Mouse (Mus musculus): ENCODE data around the gene Uqcc3. TPM values are rescaled to one million over a fixed set of nuclear protein-coding genes. Genes with fewer than 3 reads are reported as not detected.
"Not testable (repeated sequence)": the region's sequence is repeated elsewhere in the genome, so short reads cannot be mapped to it uniquely, and the experiment has no call there.

The Uqcc3 gene
- total and polyA plus RNA-seq, 2 experiments from 2014 or later, result 26.5 to 65.0 TPM

DNA sequence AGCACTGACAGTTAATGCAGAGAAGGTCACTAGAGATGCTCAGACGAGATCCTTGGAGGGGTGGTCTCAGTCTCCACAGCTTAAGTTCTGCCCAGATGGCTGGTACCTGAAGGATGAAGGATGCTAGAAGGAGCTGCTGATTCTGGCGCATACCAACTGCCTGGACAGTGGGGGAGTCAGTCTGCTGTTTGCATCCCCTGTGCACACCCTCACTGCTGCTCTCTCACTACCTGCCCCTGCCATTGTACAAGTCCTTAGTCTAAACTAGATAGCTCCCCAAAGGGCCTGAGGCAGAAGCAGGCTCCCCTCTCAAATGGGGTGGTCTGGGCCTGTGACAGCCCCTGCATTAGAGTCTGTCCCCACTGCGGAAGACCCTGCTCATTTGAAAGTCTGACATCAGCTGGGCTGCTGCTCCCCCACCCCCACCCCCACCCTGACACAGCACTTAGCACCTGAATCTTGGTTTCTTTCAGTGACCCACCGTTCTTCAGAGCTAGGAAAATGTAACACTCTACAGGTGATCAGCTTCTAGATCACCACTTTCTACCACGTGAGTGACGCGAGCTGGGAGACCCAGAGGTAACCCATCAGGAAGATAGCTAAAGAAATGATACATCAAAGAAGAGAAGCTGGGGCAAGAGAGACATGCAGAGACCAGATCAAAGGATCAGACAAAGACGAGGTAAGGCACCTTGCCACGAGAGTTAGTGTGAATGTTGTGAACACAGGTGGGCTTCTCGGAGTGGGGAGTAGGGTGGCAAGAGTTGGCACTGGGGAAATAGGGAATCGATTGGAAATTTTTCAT, 41.4 kb downstream of the Uqcc3 start, which contains the start of gene Gng3:
Gene Gng3 (minus strand): TSS at position 92 of the 805 bp plus-strand sequence.
- H3K4me2 ChIP-seq (ENCODE audit: low read depth, low read length, poor library complexity, severe bottlenecking), result peak within 1 kb of the TSS; percentile 85
- H3K4me1 ChIP-seq (ENCODE audit: insufficient read depth, low read length), result peaks cover 9% of the 10 kb centered on the region
- TF ChIP-seq CTCF (IDR thresholded peaks at IDR 0.05), result no peak; the same call in 1 of the 2 replicates
- peak; percentile 95 for DNase-seq (ENCODE audit: low spot score)
- peaks cover 9% of the 10 kb centered on the region for H3K36me3 ChIP-seq (ENCODE audit: insufficient read depth, low read length)
- peak within 1 kb of the TSS; percentile 96 for H3K27ac ChIP-seq (ENCODE audit: low read depth, low read length)
- H3K9me3 ChIP-seq (ENCODE audit: low read length), result no peaks in the 10 kb centered on the region
- ATAC-seq (ENCODE audit: low FRiP score), result peak; percentile 85
- peak within 1 kb of the TSS; percentile 87 for H3K9ac ChIP-seq (replicated peaks; ENCODE audit: low read length, poor library complexity, severe bottlenecking)
- no peaks in the 10 kb centered on the region for H3K27me3 ChIP-seq (ENCODE audit: insufficient read depth, low read length)
- 20% methylated on average over 11 of the region's 11 CpGs for WGBS
- H3K4me3 ChIP-seq (ENCODE audit: low read depth, low read length), result peak within 1 kb of the TSS; percentile 68

DNA sequence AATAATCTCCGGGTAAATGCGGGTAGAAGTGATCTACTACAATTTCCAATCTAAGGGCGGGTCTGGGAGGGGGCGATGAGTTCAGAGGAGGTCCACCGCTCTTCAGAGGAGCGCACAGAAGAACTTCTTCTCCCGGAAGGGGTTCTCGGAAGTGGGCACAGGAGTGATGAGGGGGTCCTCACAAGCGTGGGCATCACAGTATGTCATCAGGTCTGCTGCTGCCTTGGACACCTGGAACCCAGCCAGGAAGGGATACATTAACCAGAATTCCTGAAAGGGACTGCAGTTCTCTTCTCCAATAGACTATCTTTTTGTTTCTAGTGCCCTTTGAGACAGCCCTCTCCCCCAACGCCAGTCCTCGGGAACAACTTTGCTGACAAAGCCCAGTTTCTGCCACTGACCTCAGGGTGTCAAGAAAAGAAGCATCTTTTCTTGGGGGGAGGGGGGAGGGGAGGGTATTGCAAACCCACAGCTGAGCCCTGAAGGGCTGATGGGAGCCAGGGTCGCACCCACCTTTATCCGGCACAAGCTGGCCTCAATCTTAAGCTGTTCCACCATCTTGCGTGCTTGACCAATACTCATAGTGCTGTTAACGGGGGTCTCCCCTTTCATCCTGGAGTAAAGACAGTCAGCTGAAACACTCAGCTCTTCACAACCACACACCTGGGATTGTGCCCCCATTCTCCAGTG, 42.5 kb downstream of the Uqcc3 start:
- peak overlapping the region; percentile 96 for H3K27ac ChIP-seq (ENCODE audit: low read depth, low read length)
- H3K4me3 ChIP-seq (ENCODE audit: low read depth, low read length), result peak overlapping the region; percentile 68
- peak overlapping the region; percentile 85 for H3K4me2 ChIP-seq (ENCODE audit: low read depth, low read length, poor library complexity, severe bottlenecking)
- H3K36me3 ChIP-seq (ENCODE audit: insufficient read depth, low read length), result peaks cover 10% of the 10 kb centered on the region
- H3K4me1 ChIP-seq (ENCODE audit: insufficient read depth, low read length), result peaks cover 9% of the 10 kb centered on the region
- H3K9me3 ChIP-seq (ENCODE audit: low read length), result no peaks in the 10 kb centered on the region
- DNase-seq (ENCODE audit: low spot score) (peak; percentile 63), ATAC-seq (ENCODE audit: low FRiP score) (0 out of 2 replicates have a peak, but pooled peaks have one; percentile 8)
- no peaks in the 10 kb centered on the region for H3K27me3 ChIP-seq (ENCODE audit: insufficient read depth, low read length)
- peak overlapping the region; percentile 87 for H3K9ac ChIP-seq (replicated peaks; ENCODE audit: low read length, poor library complexity, severe bottlenecking)
- TF ChIP-seq CTCF (IDR thresholded peaks at IDR 0.05), result no peak
- WGBS, result 4% methylated on average over 15 of the region's 15 CpGs

DNA sequence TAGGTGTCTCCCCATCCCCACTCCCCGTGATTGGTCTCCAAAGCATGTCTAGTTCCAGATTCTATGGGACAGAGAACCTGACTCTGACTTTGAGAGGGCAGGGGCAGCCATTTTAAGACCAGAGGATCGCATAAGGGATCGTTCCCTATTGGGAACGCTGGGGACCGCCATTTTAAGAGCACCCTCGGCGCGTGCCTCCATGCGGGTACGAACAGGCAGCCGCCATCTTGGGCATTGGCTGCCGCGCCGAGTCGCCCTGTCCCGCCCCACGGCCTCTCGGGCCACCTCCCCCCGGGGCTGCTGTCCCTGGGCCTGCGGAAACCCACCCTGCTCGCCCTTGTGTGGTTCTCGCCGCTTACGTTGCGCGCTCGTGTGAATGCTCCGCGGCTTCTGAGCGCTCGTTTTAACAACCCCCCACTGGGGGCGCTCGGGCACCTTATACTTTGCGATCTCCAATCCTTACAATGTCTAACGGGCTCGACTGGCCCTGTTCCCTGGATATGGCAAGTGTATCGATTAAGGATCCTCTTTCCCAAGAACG, 43.4 kb downstream of the Uqcc3 start, which contains the start of gene Bscl2:
Gene Bscl2 (plus strand): TSS at position 217 of the 541 bp plus-strand sequence.
- peak; percentile 74 for ATAC-seq (ENCODE audit: low FRiP score)
- Histone ChIP-seq H3K4me1 (ENCODE audit: insufficient read depth, low read length) (peaks cover 9% of the 10 kb centered on the region), H3K36me3 (ENCODE audit: insufficient read depth, low read length) (peaks cover 13% of the 10 kb centered on the region), H3K4me3 (ENCODE audit: low read depth, low read length) (peak within 1 kb of the TSS; percentile 68), H3K4me2 (ENCODE audit: low read depth, low read length, poor library complexity, severe bottlenecking) (peak within 1 kb of the TSS; percentile 85), H3K27me3 (ENCODE audit: insufficient read depth, low read length) (no peaks in the 10 kb centered on the region), H3K27ac (ENCODE audit: low read depth, low read length) (peak within 1 kb of the TSS; percentile 96), H3K9me3 (ENCODE audit: low read length) (no peaks in the 10 kb centered on the region), H3K9ac (replicated peaks; ENCODE audit: low read length, poor library complexity, severe bottlenecking) (peak within 1 kb of the TSS; percentile 87)
- peak; percentile 71 for TF ChIP-seq CTCF (IDR thresholded peaks at IDR 0.05)
- peak; percentile 92 for DNase-seq (ENCODE audit: low spot score)
- under 1% methylated on average over 38 of the region's 38 CpGs for WGBS

DNA sequence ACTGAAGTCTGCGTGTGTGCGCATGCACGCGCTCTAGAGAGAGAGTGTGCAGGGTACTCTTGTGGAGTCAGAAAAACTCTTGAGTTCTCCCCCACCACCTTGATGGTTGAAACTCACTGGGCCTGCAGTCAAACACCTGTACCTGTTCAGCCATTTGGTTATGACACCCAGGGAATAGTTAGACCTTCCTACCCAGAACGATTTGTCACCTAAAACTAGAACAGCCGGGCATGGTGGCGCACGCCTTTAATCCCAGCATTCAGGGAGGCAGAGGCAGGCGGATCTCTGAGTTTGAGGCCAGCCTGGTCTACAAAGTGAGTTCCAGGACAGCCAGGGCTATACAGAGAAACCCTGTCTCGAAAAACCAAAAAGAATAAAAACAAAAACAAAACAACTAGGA, 44.4 kb downstream of the Uqcc3 start:
- not testable (repeated sequence) for H3K4me3 ChIP-seq (ENCODE audit: low read depth, low read length); ATAC-seq (ENCODE audit: low FRiP score)
- 96% methylated on average over 10 of the region's 10 CpGs for WGBS

DNA sequence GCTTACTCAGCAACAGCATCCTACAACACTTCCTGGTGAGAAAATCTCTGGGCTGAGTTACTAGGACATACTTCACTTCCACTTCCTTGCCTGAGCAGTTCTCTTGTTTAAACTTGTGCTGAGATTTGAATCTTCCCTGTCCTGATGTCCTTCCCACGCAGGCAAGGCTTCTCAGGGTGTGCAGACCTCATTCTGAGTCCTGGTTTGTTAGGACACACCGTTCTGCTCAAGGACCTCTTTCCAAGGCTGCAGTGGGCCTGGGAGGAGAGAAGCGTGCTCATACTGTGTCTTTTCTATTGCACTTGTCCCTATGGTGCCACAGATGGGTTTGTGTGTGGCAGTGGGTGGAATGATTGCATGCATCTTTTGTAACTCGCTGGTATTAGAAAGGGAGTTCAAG, 47.8 kb downstream of the Uqcc3 start:
- Histone ChIP-seq H3K9me3 (ENCODE audit: low read length) (no peaks in the 10 kb centered on the region), H3K27me3 (ENCODE audit: insufficient read depth, low read length) (no peaks in the 10 kb centered on the region), H3K4me2 (ENCODE audit: low read depth, low read length, poor library complexity, severe bottlenecking) (no peak overlapping the region), H3K9ac (replicated peaks; ENCODE audit: low read length, poor library complexity, severe bottlenecking) (no peak overlapping the region), H3K4me1 (ENCODE audit: insufficient read depth, low read length) (no peaks in the 10 kb centered on the region), H3K27ac (ENCODE audit: low read depth, low read length) (no peak overlapping the region), H3K36me3 (ENCODE audit: insufficient read depth, low read length) (peaks cover 52% of the 10 kb centered on the region), H3K4me3 (ENCODE audit: low read depth, low read length) (no peak overlapping the region)
- ATAC-seq (ENCODE audit: low FRiP score) (no peak), DNase-seq (ENCODE audit: low spot score) (no peak)
- TF ChIP-seq CTCF (IDR thresholded peaks at IDR 0.05), result no peak
- 92% methylated on average over 4 of the region's 4 CpGs for whole genome bisulfite sequencing

More for the DNA sequence above, 44.4 kb downstream of the Uqcc3 start:
- not testable (repeated sequence) for H3K4me1 ChIP-seq (ENCODE audit: insufficient read depth, low read length); H3K9me3 ChIP-seq (ENCODE audit: low read length); H3K27me3 ChIP-seq (ENCODE audit: insufficient read depth, low read length); DNase-seq (ENCODE audit: low spot score); H3K9ac ChIP-seq (replicated peaks; ENCODE audit: low read length, poor library complexity, severe bottlenecking)
- H3K27ac ChIP-seq (ENCODE audit: low read depth, low read length), result peak overlapping the region; percentile 96
- peaks cover 21% of the 10 kb centered on the region for H3K36me3 ChIP-seq (ENCODE audit: insufficient read depth, low read length)
- peak overlapping the region; percentile 85; the same call in 1 of the 2 replicates for H3K4me2 ChIP-seq (ENCODE audit: low read depth, low read length, poor library complexity, severe bottlenecking)

Data from midbrain, postnatal 0 days (tissue).